Mouse (Mus musculus) NIH3T3 (cell line): ENCODE measurements around the gene Rtl8c.
"Not testable (repeated sequence)": the region's sequence is repeated elsewhere in the genome, so short reads cannot be mapped to it uniquely, and the experiment has no call there.

ENCODE experiments used
- DNase-seq: peaks from one replicate; pipeline ENCODE4 v3.0.0-alpha.2; 2012; ENCODE audit warnings: low read depth

Rtl8c gene

DNA sequence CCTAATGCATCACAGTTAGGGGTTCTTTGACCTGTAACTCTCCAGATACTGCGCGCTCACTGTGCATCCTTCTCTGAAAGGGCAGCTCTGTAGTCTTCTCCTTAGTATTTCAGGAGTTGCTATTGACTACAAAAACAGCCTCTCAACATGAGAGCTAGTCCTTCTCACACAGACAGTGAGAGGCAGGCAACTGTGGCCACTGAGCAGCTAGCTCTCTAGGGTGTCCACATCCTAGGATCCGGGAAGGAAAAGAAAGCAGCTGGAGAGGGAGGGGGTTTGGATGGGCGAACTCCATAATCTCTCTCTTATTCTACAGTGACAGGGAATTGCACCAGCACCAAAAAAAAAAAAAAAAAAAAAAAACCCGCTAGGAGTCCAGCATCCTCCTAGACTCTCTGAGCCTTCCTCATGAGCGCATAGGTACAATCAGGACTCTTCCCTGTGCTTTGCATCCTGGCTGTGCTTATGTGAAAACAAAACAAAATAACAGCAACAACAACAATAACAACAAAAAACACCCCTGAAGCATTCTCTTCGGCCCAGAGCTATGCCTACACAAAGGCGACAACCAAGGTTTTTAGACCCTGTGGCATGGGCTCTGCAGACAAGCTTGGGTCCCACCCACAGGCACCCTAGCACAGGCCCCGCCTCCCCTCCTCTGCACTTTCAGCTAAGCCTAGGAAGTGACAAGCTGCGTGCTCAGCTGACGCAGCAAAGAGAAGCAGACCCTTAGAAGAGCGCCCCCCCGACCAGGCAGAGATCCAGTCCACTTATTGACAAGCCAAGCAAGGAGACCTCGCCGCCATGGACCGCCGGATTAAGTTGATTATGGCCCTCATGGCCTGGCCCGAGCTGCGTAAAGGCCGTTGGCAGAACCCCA is at the start of gene Rtl8c:
Gene Rtl8c (plus strand): TSS at position 791 of the 880 bp plus-strand sequence.
- DNase-seq: peak; percentile 55

DNA sequence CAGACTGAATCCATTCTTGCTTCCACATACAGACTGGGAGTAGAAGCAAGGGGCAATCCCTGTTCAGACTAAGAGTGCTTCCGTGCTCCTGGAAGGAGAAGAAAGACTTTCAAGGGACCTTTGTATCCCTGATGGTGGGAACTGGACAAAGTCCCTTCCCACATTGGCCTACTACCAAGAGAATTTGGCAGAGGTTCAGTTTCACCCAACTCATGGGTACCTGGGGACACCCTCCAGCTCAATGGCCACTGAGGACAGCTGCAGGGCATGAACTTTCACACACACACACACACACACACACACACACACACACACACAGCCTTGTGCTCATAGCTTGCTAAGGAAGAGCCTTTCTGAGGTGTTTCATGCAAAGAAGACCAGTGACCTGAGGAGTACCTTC is 28.5 kb upstream of the Rtl8c start:
- no peak for DNase-seq

GRCm38 (mm10) chrX:53581407-53581806 is 26.4 kb upstream of the Rtl8c start:
- DNase-seq: not testable (repeated sequence)

DNA sequence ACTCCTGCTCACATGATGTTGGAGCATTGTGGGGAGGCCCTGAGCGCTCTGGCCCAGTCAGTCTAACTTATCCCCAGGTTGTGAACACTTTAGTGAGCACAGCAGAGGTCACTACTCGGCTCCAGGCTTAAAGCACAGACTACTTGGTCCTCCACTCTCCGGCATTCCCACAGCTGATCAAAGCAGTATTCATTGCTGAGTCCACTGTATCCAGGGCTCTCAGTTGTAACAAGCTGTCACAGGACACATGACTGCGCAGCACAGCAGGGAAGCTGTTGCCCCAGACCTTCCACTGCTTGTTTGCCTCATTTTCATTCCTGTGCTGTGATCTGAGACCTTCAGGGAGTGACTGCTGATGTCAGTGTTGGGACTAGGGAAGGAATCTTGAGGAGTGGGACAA is 24.4 kb upstream of the Rtl8c start:
- not testable (repeated sequence) for DNase-seq

GRCm38 (mm10) chrX:53599993-53600392 is 7.8 kb upstream of the Rtl8c start:
- DNase-seq: not testable (repeated sequence)

- not testable (repeated sequence) for DNase-seq
Measured at GRCm38 (mm10) chrX:53606176-53606575, 1.7 kb upstream of the Rtl8c start.

- peak; percentile 1 for DNase-seq
Measured at GRCm38 (mm10) chrX:53608122-53608813, 436 bp downstream of the Rtl8c start.

DNA sequence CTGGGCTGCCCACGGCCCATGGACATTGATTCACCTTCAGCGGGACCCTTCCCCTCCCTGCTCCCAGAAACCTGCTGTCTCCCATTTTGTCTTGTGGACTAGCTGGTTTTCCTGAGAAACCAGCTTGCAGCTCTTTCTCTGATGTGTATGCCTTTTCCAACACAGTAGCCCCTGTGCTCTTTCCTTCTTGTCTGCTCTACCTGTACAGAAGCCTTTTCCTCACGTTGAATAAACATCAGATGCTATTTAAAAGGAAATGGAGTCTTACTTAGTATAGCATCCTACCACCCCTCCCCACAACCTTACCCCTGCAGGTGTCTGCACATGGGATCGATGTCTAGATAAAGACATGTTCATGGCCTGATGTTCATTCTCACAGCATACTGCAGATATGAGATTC is 1.0 kb downstream of the Rtl8c start, which contains the start of gene Gm14597:
Gene Gm14597 (minus strand): TSS at position 101 of the 400 bp plus-strand sequence.
- DNase-seq: not testable (repeated sequence)

- peak; percentile 81 for DNase-seq
Measured at GRCm38 (mm10) chrX:53610571-53610970, 2.7 kb downstream of the Rtl8c start.

DNA sequence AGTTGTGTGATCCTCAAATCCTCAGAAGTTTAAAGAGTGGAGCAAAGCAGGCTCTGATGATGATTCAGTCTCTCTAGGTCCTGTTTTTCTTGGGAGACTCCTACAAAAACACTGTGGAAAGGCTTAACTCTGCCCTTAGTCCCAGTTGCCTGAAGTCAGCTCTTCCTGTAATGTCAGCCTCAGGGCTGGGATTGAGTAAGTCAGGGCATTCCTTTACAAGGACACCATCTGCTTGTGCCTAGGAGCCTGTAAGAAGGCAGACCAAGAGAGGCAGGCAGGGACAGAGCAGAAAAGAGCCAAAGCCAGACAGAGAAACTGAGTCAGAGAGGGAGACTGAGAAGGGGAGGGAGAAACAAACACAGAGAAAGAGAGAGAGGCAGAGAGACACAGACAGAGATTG is 3.6 kb downstream of the Rtl8c start:
- DNase-seq: not testable (repeated sequence)

- not testable (repeated sequence) for DNase-seq
Measured at GRCm38 (mm10) chrX:53638107-53638506, 30.3 kb downstream of the Rtl8c start.

GRCm38 (mm10) chrX:53642604-53642979 is 34.8 kb downstream of the Rtl8c start:
- DNase-seq: not testable (repeated sequence)

GRCm38 (mm10) chrX:53642980-53643961 is 35.4 kb downstream of the Rtl8c start, which contains the start of gene Rtl8a:
Gene Rtl8a (minus strand): TSS chrX:53643682.
- DNase-seq: peak; percentile 93

GRCm38 (mm10) chrX:53645885-53646284 is 38.1 kb downstream of the Rtl8c start:
- DNase-seq: peak; percentile 3

- DNase-seq: not testable (repeated sequence)
Measured at GRCm38 (mm10) chrX:53652917-53653316, 45.1 kb downstream of the Rtl8c start.
